Mouse (Mus musculus): ENCODE measurements around the gene Haus8. TPM values are rescaled to one million over a fixed set of nuclear protein-coding genes. Genes with fewer than 3 reads are reported as not detected.
"Not testable (repeated sequence)": the region's sequence is repeated elsewhere in the genome, so short reads cannot be mapped to it uniquely, and the experiment has no call there.

Gene Haus8
- total RNA-seq, 4 experiments from 2014 or later: 10.6 to 17.4 (median 12.4) TPM

DNA sequence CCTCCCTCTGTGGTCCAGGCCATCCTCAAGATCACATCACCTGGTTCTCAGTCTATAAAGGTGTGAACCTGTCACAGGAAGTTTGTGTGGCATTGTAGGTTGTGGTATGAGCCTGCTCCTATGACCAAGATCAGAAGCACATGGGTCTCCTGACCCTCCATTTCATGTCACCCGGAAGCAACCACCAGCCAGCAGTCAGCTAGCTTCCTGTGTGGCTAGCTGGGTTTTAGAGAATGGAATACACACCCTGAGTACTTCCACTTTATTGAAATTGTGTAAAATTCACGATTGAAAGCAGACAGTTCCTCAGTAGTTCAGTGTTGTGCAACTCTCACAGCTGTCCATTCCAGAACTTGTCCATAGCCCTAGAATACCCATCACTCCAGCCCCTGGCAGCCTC lies 13.5 kb upstream of the Haus8 start:
- DNase-seq (ENCODE audit: low spot score in 2 of 2): not testable (repeated sequence)

DNA sequence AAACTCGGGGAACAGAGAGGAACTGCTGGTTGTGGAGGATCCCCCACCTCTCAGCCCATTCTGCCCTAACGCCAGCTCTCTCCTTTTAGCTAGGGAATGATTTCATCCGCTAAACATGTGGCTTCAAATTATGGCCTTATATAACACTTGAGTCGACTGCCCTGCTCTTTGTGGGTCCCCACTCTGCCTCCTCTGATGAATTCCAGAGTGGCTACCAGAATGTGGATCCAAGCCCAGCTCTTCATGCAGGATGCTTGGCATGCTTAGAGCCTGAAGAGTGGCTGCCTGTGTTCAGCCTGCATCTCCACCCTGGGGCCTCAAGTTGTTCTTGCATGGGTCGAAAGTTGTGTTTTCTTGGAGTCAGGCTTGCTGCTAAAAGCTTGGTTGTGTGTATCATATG lies 9.9 kb upstream of the Haus8 start:
- no peak for DNase-seq (ENCODE audit: low spot score in 2 of 2)

DNA sequence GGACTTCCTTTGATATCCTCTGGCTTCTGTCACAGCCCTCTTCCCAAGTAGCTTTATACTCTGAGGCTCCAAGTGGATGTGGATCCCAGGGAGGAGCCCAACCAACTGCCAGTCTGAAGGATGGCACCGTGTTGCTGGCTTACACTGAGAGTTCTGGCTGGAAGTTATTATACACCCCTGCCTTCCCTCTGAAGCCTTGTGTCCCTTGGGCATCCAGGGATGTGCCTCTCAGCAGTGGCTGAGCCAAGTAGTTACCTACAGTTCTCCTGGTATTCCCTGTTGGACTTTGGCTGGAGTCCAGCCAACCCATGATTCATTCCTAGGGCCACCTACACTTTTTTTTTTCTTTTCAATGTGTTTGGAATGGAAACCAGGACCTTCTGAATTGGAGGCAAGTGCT lies 9.0 kb upstream of the Haus8 start:
- peak in 1 of 2 experiments; percentile 37 for DNase-seq (ENCODE audit: low spot score in 2 of 2)

DNA sequence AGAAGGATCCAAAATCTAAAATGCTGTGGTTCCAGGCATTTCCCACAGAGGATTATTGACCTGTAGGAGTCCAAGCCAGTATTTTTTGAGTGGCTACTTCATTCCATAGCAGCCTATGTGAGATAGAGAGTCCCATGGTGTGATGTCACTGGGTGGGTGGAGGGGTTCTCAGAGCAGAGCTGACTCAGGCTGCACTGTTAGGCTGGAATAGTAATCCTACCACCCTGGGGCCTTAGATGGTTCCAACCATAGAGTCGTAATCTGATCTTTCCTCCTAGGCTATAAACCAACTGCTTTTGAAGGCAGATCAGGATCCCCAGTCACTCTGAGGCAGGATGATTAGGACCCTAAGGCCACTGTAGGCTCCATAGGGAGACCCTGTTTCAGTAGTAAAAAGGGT lies 6.7 kb upstream of the Haus8 start:
- DNase-seq (ENCODE audit: low spot score in 2 of 2): not testable (repeated sequence)

DNA sequence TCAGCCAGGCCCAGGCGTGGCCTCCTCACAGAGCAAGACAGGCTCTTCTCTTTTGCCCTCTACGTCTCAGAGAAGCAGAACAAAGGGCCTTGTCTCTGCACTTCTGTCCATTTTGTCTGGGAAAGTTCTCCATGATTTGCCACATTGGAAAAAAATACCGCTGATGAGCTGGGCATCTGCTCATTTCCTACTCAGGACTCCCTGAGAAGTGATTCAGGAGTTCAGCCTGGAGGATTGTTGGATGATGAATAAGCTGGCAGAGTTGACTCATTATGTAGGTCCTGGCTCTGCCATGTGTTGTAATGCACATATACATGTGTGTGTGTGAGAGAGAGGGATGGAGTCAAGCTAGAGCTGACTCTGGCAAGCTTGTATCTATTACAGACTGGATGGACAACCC lies 3.4 kb upstream of the Haus8 start:
- no peak for DNase-seq (ENCODE audit: low spot score in 2 of 2)

DNA sequence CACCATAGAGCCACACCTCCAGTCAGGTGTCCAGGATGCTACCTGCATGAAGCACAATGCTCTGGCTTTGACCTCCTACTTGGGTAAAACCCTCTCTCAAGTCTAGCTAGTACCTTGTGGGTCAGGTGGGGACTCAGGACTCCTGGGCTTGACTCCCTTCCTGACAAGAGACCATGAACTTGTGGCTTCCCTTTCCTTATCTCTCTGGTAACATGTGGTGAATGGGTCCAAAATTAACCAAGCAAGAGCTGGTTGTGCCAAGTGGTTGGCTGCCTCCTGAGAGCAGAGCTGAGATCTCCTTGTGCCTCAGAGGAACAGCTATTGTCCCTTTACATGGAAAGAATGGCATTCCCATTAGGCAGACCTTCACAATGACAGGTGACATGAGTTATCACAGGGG lies 1.7 kb upstream of the Haus8 start:
- no peak for DNase-seq (ENCODE audit: low spot score in 2 of 2)

DNA sequence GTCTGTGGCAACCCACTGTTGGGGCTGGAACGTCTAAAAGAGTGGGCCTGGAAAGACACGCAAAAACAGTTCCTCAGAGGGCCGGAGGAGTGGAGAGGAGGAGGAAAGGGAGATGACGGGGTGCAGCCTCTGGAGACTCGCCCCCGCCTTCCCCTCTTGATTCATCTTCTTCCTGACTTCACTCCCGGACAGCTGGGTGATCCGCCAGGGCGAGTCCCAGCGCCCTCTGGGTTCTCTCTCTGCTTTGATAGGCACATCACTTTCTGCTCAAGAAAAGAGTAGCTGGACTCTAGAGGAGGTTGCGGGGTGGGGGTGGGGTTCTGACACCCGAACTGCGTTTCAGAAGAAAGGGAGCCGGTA lies 397 bp upstream of the Haus8 start:
- peak in 1 of 2 experiments; percentile 56 for DNase-seq (ENCODE audit: low spot score in 2 of 2)

DNA sequence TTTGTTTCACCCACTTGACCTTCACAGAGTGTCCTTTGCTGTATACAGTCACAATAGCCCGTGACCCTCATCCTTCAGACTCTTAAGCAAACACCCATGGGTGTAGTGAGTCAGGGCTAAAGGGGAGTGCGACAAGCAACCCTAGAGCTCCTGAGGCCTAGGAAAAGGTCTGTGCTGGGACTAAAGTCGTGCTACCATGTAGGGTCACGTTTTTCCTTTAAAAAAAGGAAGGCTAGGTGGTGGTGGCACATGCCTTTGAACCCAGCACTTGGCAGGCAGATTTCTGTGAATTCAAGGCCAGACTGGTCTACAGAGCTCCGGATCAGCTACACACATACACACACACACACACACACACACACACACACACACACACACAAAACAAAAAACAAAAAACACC lies 1.1 kb downstream of the Haus8 start:
- no peak for DNase-seq (ENCODE audit: low spot score in 2 of 2)

DNA sequence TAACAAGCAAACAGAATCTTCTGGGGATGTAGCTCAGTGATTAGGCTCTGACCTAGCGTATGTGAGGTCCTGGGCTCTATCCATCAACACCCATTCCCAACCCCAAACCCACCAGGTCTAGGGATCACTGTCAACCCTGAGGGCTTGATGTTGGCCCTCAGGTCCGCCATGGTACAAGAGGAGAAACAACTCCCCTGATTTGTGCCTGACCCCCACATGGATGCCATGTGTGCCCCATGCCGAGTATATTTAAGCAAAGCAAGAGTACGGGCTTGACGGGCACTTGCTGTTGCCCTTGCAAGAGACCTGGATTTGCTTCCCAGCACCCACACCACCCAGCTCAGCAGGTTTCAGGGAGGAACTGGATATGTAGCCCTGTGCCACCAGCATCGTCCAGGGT lies 4.4 kb downstream of the Haus8 start:
- not testable (repeated sequence) for DNase-seq (ENCODE audit: low spot score in 2 of 2)

DNA sequence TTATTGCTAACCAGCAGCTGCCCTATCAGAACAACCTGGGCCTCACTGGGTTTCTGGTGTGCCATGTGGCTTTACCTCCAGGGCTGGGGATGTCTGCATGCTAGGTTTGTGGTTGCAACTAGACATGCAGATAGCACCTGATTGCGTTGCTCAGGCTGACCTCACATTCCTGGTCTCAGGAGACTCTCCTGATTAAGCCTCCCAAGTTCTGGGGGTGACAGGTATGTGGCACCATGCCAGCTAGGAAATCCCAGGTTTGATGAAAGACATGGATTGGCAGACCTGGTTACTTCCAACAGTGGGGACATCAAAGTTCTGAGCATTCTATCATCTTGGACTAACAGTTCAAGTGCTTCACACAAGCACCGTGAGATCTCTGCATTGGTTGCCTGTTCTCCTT lies 5.0 kb downstream of the Haus8 start:
- DNase-seq (ENCODE audit: low spot score in 2 of 2): no peak

DNA sequence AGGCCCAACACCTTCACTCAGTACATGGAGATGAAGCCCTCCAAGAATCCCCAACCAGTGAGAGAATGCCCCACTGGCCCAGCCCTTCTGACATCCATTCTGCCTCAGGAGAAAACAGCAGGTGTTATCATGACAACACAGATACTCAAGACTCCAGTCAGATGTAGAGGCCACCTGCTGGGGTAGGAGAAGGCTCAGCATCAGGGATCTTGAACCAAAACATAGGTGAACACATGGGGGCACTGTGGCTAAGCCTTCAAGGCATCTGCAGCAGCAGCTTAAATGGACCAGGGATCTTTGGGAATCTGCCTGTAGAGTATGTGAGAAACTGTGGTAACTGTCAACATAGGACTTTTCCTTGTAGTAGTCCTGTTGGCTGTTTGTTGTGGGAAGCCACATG lies 11.5 kb downstream of the Haus8 start:
- DNase-seq (ENCODE audit: low spot score in 2 of 2): no peak

DNA sequence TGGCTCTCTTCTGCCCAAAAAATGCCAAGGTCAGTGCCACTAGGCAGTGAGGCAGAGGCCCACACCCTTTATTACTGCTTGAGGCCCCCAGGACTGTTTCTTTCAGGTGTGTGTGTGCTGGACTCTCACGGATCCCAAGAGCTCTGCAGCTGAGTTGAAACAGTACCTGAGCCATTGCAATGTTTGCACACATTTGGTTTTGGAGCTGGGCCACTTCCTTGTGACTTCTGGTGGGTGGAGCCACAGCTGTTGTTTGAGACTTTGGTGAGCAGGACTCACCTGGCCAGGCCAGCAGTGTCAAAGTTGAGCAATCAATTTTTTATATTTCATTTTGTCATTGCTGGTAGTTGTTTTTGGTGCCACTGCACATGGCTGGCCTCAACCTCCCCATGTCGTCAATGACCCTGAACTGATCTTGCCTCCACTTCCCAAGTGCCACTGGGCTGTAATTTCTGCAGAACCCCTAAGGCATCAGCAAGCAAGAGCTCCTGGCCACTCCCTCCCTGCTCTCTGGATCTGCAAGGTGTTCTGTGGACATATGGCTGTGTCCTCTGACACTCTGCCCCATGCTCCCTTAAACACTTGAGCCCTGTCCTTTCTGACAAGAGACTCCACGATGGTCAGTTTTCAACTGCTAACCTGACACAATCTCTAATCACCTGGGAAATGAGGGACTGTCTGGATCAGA lies 16.0 kb downstream of the Haus8 start:
- DNase-seq (ENCODE audit: low spot score in 2 of 2): no peak

DNA sequence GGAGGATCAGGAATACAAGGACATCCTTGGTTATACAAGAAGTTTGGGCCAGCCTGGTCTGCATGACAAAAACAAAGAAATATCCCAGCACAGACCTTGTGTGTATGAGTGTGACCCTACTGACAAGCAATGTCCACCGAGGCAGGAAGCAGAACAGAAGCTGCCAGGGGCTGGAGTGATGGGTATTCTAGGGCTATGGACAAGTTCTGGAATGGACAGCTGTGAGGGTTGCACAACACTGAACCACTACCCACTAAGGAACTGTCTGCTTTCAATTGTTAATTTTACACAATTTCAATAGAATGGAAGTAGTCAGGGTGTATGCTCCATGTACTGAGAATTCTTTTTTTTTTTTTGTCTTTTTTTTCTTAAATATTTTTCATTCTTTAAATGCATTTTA lies 24.5 kb downstream of the Haus8 start:
- DNase-seq (ENCODE audit: low spot score in 2 of 2): no peak

DNA sequence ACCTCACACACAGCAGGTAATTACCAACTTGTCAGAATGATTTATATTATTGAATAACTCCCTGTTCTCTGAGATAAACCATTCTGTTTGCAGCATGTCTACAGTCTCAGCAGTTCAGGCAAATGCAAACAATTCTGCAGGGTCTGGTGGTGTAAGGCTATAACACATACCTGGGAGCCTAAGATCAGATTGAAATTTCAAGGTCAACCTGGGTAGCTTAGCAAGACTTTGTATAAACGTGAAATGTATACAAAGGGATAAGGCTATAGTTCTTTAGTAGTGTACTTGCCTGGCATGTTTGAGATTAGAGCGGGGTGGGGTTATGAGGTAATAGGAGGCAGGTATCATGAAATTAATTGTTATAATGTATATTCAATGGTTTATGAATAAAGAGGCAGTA lies 30.0 kb downstream of the Haus8 start:
- DNase-seq (ENCODE audit: low spot score in 2 of 2): no peak

DNA sequence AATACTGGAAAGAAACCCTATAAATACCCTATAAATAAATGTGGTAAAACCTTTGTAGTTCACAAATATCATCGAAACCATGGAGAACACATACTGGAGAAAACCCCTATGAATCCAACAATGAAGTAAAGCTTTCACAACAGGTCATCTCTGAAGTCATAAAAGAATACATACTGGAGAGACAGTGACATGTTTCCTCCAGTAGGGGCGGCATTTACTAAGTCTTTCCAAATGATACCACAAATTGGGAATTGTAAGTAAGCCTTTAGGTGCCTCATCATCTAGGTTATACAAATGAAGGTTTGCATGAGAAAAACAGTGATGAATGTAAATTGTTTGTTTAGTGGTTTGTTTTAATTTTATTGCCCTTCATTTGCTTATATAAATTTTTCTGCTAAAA lies 48.2 kb downstream of the Haus8 start:
- no peak for DNase-seq (ENCODE audit: low spot score in 2 of 2)

DNA sequence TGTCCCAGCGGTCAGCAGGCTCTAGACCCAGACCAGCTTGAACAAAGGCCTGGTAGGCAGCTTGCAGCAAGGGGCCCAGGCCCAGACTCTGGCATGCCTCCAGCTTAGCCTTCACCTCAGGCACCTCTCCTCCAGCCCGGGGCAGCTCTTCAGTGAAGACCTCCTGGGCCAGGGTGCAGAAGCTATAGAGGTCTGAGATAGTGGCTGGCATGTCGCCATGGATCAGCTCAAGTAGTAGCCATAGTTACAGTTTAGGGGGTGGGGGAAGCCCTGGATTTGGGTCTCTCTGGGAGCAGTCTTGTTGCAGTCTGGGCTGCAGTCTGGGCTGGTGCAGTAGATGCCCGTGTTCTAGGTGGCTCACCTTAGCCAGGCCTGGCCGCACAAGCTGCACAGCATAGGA lies 58.5 kb downstream of the Haus8 start:
- not testable (repeated sequence) for DNase-seq (ENCODE audit: low spot score in 2 of 2)

DNA sequence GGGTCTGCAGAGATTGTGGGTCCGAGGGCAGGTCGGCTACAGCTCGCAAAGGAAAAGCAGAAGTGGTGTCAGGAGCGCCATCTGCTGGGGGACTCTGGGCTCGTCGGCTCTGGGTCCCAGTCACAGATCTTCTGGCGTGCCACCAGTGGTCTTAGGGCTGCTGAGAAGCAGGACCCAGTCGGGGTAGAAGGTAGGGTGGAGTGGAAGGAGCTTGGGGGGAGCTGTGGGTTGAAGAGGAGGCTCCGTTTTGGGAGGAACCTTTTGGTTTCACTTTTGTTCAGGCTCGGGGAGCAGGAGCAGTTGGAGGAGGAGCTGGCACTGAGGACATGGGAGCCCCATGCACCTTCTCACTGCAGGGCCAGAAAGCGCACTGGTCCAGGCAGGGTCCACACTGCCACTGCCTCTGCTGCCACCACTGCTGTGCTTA lies 67.2 kb downstream of the Haus8 start:
- DNase-seq (ENCODE audit: low spot score in 2 of 2): peak in 1 of 2 experiments; percentile 12

Other genes starting within 250 kb of the Haus8 start
- gene Myo9b, start 220 bp downstream of the Haus8 start, total RNA-seq (2022): 10 to 100 TPM; 28.9 to 34.6 (median 29.7) TPM
- gene Use1, start 93.9 kb upstream of the Haus8 start, total RNA-seq (2022): 100 to 1,000 TPM; 125 to 140 (median 127) TPM
- gene Ocel1, start 98.4 kb upstream of the Haus8 start, total RNA-seq (2022): 10 to 100 TPM; 13.3 to 16.5 (median 14.7) TPM
- 10 to 100 TPM; 32.5 to 39.6 (median 36.7) TPM for gene Nr2f6, start 109.0 kb upstream of the Haus8 start, total RNA-seq (2022)
- 1 to 10 TPM; 3.4 to 5.1 (median 3.9) TPM for gene Ushbp1, start 122.9 kb upstream of the Haus8 start, total RNA-seq (2022)
- 100 to 1,000 TPM in 3 of 4 experiments, 10 to 100 TPM in 1; 96.4 to 113 (median 105) TPM for gene Babam1, start 123.9 kb upstream of the Haus8 start, total RNA-seq (2022)
- under 1 TPM; 0.34 to 0.63 (median 0.41) TPM for gene Ankle1, start 133.1 kb upstream of the Haus8 start, total RNA-seq (2022)
- gene Abhd8, start 190.7 kb upstream of the Haus8 start, total RNA-seq (2022): 100 to 1,000 TPM; 255 to 290 (median 264) TPM
- gene Mrpl34, start 192.0 kb upstream of the Haus8 start, total RNA-seq (2022): 10 to 100 TPM; 50.0 to 56.8 (median 53.3) TPM
- gene Dda1, start 196.3 kb upstream of the Haus8 start, total RNA-seq (2022): 10 to 100 TPM; 59.4 to 75.0 (median 64.0) TPM
- 10 to 100 TPM; 51.0 to 61.5 (median 60.0) TPM for gene Ano8, start 213.0 kb upstream of the Haus8 start, total RNA-seq (2022)
- 10 to 100 TPM; 28.0 to 37.8 (median 31.0) TPM for gene Gtpbp3, start 215.2 kb upstream of the Haus8 start, total RNA-seq (2022)
- gene Plvap, start 238.8 kb upstream of the Haus8 start, total RNA-seq (2022): 10 to 100 TPM in 2 of 4 experiments, 1 to 10 TPM in 2; 7.0 to 11.7 (median 9.6) TPM

All from left cerebral cortex, adult 8-10 months (tissue).